Mouse (Mus musculus) adrenal gland, postnatal 36 days (tissue): ENCODE data around the gene Ret. TPM values are rescaled to one million over a fixed set of nuclear protein-coding genes. Genes with fewer than 3 reads are reported as not detected.
A peak's percentile ranks its signal among the peaks of the same experiment; 100 is the strongest.

ENCODE experiments used
- DNase-seq, 2 experiments: peaks; one replicate each; pipeline ENCODE4 v3.0.0; 2021; ENCODE audit warnings: mixed read lengths in 1 of 2
- total RNA-seq, 2 experiments: library from RNA; stranded (reverse); gene quantifications; 2 replicates each; pipeline ENCODE4 v1.2.3; 2021

Ret gene
- total RNA-seq, 2 experiments from 2014 or later = 1.5 to 4.7 TPM

GRCm38 (mm10) chr6:118173975-118174328, 23.6 kb downstream of the Ret start:
- DNase-seq = no peak

- DNase-seq = no peak
These were observed 24.1 kb downstream of the Ret start for GRCm38 (mm10) chr6:118173251-118173974.

GRCm38 (mm10) chr6:118171386-118171785, 26.1 kb downstream of the Ret start:
- no peak for DNase-seq

DNA sequence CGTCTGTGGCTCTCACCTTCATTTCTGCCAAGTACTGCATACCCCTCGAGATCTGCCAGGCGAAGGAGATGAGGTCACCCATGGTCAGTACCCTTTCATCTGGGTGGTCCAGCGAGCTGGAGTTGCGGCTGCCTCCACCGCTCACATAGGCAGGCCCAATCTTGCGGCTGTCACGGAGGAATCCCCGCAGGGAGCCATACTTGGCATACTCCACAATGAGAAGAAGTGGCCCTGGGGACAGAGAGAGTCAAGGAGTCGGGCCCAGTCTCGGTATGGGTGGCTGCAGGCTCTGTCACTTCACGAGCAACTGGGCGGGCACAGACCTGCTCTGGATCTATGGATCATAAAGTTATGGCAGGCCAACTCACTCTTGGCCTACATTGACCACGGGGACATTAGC, 29.4 kb downstream of the Ret start:
- no peak for DNase-seq

DNA sequence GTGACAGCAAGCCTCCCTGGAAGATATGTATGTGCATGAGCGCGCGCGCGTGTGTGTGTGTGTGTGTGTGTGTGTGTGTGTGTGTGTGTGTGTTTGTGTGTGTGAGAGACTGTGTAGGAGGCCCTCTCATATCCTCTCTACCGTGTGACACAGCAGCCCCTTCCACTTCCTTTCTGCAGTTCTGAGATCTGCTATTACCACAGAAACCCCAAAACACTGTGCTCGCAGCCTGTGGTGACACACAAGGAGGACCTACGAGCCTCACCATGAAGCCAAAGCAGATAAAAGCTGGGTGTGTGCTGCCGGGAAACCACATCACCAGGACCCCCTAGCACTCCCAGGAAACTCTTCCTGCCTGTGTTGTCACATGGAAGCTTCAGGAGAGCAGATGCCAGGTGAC, 30.5 kb downstream of the Ret start:
- no peak for DNase-seq

DNA sequence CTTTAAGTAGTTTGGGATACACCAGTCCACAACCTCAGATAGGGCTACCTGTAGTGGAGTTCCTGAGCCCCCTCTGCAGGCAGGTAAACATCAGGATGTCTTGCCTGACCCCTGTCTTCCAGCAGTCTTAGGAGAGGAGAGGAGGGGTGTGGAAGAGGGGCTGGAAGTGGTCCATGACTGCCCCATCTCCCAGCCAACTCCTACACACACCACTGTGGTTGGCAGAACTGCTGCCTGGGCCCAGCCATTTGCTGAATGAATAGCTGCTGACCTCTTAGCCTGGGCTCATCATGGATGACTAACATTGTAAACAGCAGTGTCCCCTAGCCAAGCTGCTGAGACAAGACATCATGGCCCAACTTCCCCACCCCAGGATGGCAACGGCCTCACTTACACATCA, 32.0 kb downstream of the Ret start:
- no peak for DNase-seq

DNA sequence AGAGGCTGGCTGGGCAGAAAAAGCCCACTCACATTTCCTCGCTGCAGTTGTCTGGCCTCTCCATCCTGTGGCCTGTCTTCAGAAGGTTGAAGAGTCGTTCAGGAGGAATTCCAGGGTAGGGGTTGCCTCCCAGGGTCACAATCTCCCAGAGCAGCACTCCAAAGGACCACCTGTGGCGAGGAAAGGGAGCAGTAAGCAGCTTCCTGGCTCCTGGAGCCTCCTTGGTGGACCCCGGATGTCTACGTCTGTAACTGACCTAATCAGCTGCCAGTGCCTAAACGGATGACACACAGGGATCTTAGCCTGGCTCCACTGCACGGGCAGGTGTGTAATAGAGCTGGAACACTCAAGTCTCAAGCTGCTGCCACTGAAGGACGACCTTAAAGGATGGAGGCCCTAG, 32.8 kb downstream of the Ret start:
- DNase-seq = no peak

DNA sequence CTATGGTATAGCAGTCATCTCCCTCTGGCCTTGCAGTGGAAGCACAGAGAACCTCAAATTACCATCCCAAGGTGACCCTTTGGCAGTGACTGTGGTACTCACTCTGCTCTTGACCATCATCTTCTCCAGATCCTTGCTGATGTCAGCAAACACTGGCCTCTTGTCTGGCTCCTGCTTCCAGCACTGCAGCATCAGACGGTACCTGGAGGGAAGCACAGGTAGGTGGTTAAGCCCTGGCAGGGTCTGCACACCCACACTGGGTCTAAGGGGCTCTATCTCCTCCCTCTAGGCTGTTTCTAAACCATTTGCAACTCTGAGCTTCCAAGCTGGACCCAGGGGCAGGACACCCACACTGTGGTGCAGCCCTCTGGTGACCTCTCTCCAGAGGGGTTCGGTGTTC, 34.4 kb downstream of the Ret start:
- no peak for DNase-seq

GRCm38 (mm10) chr6:118162457-118163082, 34.9 kb downstream of the Ret start:
- no peak for DNase-seq

GRCm38 (mm10) chr6:118153091-118153490, 44.4 kb downstream of the Ret start:
- no peak for DNase-seq

GRCm38 (mm10) chr6:118150988-118151387, 46.5 kb downstream of the Ret start:
- no peak for DNase-seq

DNA sequence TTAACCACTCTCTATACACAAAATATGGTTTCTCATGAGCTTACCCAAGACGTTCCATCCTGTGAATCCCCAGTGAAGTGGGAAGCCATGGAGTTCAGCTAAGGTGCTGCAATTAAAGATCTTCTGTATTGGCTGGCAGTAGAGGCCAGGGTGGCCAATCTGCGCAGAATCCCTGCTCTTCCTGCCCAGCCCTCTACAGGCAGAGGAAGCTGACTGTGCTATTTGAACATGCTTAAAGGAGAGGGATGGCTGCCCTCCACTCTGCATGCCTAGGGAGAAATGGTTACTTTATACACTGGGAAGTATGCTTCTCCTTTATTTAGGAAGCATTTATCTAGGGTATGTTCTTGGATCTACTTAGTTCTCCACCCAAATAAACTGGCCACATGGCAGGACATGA, 47.0 kb downstream of the Ret start:
- DNase-seq = no peak

DNA sequence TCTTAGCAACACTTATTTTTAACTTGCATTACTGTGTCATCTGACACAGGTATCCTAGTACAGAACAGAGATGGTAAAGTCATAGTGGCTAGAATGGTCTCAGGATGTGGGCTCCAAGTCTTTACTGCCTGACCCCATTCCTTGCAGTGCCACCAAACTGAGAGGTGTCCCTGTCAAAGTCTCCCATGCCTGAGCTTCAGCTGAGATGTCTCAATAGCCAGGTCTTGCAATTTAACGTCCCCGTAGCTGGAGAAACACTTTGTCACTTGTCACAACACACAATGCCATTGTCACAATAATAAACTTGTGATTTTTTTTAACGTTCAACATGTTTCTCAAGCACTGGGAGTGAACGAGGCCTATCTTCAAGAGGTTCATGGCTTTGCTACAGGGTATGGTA, 47.4 kb downstream of the Ret start:
- no peak for DNase-seq

DNA sequence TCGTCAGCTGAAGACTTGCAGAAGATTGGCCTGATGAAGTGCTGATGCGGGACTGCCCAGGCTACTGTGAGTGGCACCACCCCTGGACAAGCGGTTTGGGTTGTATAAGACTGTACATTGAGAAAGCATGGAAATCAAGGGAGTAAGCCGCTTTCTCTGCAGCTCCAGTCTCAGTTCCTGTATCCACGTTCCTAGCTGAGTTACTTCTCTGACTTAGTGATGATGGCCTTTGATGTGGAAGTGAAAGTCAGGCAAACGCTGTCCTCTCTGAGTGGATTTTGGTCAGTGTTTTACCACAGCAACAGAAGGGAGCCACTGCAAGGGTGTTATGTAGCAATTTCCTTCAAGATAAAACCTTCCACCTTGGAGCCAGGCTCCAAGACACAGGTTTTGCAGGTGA, 56.6 kb downstream of the Ret start:
- no peak for DNase-seq

GRCm38 (mm10) chr6:118138731-118139709, 58.5 kb downstream of the Ret start, which contains the start of gene Csgalnact2:
Csgalnact2 (minus strand) TSS chr6:118139140.
- peak; percentile 96 for DNase-seq

- DNase-seq = no peak
These were observed 60.4 kb downstream of the Ret start for GRCm38 (mm10) chr6:118137148-118137547.

GRCm38 (mm10) chr6:118134461-118134860, 63.1 kb downstream of the Ret start:
- DNase-seq = no peak

- no peak for DNase-seq
These were observed 67.5 kb downstream of the Ret start for GRCm38 (mm10) chr6:118130022-118130421.

DNA sequence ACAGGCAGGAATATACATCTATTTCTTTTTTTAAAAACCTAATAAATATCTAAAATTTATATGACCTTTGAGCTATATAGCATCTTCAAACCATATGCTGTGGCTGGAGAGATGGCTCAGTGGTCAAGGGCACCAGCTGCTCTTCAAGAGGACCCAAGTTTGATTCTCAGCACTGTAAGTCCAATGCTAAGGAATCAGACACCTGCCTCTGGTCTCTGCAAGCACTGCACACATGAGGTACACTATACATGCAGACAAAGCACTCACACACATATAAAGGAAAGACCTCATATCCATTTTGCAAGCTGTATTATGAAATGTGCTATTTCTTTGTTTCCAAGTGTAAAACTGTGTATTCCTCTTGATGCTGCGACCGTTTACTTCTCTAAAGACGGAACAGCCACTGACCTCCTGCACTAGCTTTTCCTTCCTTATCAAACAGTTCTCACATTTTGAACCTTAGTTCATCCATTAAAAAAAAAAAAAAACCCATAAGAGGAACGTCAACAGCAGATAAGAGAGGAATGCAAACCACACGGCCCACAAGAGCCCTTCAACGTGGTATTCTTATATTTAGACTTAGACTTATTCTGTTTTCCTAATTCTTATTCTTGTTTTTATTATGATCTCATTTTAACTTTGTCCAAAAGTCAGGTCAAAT, 69.6 kb downstream of the Ret start:
- no peak for DNase-seq

GRCm38 (mm10) chr6:118127198-118127597, 70.3 kb downstream of the Ret start:
- DNase-seq = no peak

DNA sequence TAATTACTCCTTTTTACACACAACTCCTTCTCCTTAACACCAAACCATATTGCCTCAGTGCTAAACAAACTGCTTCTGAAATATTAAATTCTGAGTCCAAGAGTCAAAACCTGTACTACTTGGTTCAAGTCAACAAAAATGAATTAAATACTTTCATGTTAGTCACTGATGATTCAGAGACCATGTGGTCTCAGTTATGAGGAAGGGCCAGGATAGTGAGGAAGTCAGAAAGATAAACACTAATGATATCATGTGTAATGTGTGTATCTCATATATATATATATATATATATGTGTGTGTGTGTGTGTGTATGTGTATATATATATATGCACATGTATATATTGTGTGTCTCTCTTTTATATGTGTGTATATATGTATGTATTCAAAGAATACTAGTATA, 70.9 kb downstream of the Ret start:
- DNase-seq = no peak

DNA sequence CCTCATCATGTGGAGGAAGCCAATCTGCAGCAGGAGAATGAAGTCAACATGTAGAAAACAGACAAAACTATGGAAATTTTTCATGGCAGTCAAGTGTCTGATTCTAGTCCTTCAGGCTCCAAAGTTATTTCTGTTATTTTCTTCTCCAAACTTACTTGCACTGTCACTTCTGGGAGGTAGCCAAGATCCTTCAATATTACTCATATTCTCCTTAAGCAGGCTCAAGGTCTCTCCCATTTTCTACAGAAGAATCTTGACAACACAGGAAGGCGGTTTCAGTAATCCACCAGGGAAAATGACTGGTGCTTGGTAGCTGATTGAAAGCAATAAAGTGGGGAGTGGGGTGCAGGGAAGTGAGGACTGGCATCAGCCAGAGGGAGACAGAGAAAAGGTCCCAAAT, 74.8 kb downstream of the Ret start:
- no peak for DNase-seq
